Mouse (Mus musculus): ENCODE data around the gene Pyy. TPM values are rescaled to one million over a fixed set of nuclear protein-coding genes. Genes with fewer than 3 reads are reported as not detected.

Gene Pyy
- polyA plus RNA-seq (2012; ENCODE audit: insufficient read depth, insufficient read length, missing spikeins) = not detected in 2 replicates

DNA sequence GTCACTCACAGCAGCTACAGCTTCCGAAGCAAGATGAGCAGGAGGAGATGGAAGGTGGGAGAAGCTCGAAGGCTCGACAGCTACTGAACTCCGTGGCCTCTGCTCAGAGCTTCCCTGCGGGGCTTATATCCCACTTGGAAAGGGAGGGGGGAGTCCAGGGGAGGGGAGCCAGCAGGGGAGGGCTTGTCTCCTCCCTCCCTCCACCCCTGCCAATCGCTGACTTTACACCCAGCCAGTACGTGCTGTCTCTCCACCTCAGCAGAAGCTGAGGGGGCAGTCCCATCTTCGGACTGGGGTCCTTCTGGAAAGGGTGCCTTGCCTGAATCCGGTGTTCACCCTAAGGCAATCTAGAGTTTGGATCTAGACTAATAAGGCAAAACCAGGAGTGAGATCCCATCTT lies at the start of gene Pyy:
Gene Pyy (minus strand): TSS at position 101 of the 400 bp plus-strand sequence.
- no peaks in the 10 kb centered on the region for H3K4me1 ChIP-seq (ENCODE audit: control insufficient read depth, insufficient read depth, insufficient read length, low read length)
- no peak within 1 kb of the TSS for H3K27ac ChIP-seq (replicated peaks; ENCODE audit: low read depth, low read length)
- H3K4me3 ChIP-seq (ENCODE audit: insufficient read depth, low read depth, low read length) = no peak within 1 kb of the TSS

DNA sequence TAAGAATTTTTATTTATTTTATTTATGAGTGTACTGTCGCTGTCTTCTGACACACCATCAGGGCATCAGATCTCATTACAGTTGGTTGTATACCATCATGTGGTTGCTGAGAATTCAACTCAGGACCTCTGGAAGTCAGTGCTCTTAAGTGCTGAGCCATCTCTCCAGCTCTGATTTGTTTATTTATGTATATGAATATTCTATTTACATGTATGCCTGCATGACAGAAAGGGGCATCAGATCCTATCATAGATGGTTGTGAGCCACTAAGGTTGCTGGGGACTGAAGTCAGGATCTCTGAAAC lies 49.1 kb upstream of the Pyy start:
- Histone ChIP-seq H3K27ac (replicated peaks; ENCODE audit: low read depth, low read length) (no peak overlapping the region), H3K4me3 (ENCODE audit: insufficient read depth, low read depth, low read length) (no peak overlapping the region), H3K4me1 (ENCODE audit: control insufficient read depth, insufficient read depth, insufficient read length, low read length) (no peaks in the 10 kb centered on the region; the same call in 1 of the 2 replicates)

DNA sequence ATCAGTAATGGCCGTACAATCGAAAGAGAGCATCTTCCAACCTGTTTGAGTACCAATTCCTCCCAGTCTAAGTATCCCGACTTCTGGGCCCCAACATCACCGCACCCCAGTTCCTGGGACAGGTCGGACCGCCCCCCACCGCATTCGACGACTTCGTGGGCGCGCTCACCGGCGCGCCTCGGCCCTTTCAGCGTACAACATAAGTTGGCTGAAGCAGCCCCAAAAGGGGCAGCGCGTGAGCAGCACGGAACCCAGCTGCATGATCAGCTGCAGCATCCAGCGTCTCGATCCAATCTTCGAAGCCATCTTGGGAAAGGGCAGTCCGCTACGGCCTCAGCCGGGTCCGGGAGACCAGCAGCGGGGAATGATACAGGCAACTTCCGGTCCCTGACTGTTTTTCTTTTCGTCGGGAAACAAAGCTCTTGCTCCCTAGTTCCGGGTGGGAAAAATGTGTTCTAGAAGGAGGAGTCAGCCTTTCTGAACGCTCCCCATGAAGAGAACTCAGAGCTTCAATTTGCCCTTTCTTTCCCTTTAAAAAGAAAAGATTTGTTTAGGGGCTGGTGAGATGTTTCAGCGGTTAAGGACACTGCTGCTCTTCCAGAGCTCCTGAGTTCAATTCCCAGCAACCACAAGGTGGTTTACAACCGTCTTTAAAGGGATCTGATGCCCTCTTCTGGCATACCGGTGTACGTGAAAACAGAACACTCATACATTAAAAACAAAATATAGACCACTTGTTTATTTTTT lies 48.6 kb upstream of the Pyy start, which contains the start of gene Tmem101:
Gene Tmem101 (minus strand): TSS at position 366 of the 747 bp plus-strand sequence.
- Histone ChIP-seq H3K4me3 (ENCODE audit: insufficient read depth, low read depth, low read length) (peak within 1 kb of the TSS; percentile 85), H3K4me1 (ENCODE audit: control insufficient read depth, insufficient read depth, insufficient read length, low read length) (no peaks in the 10 kb centered on the region; the same call in 1 of the 2 replicates), H3K27ac (replicated peaks; ENCODE audit: low read depth, low read length) (no peak within 1 kb of the TSS)

DNA sequence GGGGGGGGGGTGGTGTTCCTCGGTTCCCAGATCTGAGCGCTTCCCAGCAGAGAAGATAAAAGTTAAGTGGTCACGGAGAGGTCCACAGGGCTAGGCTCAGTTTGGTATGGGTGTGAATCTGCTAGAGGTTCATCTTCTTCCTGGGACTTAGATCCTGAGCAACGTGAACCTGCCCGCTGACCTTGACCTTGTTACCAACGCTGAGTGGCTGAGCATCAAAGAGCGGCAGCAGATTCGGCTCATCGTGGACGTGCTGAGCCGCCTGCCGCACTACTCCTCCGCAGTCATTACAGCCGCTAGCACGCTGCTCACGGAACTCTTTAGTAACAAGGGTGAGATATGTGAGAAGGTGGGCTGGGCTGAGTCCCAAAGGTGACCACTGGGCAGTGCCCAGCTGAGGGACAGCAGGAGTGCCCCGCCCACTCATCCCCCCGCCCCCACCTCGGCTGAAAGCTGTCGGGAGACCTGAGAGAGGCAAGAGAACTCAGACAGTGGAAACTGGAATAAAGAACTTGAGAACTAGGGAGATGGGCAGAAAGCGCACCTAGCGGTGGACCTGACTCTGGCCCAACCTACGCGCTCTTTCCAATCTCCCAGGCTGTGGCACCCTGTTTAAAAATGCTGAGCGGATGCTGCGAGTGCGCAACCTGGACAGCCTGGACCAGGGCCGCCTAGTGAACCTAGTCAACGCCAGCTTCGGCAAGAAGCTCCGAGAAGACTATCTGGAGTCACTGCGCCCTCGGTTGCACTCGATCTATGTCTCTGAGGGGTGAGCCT lies 39.8 kb upstream of the Pyy start:
- Histone ChIP-seq H3K27ac (replicated peaks; ENCODE audit: low read depth, low read length) (no peak overlapping the region), H3K4me3 (ENCODE audit: insufficient read depth, low read depth, low read length) (no peak overlapping the region), H3K4me1 (ENCODE audit: control insufficient read depth, insufficient read depth, insufficient read length, low read length) (no peaks in the 10 kb centered on the region; the same call in 1 of the 2 replicates)

DNA sequence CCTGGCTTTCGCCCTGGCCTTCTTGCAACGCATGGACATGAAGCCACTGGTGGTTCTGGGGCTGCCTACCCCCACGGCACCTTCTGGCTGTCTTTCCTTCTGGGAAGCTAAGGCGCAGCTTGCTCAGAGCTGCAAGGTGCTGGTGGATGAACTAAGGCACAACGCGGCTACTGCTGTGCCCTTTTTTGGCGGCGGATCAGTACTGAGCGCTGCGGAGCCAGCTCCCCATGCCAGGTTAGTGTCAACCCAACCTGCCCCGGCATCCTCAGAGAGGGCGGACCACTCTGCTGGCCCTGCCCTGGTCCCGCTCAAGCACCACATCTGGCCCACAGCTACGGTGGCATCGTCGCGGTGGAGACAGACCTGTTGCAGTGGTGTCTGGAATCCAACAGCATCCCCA lies 38.9 kb upstream of the Pyy start:
- H3K27ac ChIP-seq (replicated peaks; ENCODE audit: low read depth, low read length) = no peak overlapping the region
- no peak overlapping the region for H3K4me3 ChIP-seq (ENCODE audit: insufficient read depth, low read depth, low read length)
- no peaks in the 10 kb centered on the region; the same call in 1 of the 2 replicates for H3K4me1 ChIP-seq (ENCODE audit: control insufficient read depth, insufficient read depth, insufficient read length, low read length)

DNA sequence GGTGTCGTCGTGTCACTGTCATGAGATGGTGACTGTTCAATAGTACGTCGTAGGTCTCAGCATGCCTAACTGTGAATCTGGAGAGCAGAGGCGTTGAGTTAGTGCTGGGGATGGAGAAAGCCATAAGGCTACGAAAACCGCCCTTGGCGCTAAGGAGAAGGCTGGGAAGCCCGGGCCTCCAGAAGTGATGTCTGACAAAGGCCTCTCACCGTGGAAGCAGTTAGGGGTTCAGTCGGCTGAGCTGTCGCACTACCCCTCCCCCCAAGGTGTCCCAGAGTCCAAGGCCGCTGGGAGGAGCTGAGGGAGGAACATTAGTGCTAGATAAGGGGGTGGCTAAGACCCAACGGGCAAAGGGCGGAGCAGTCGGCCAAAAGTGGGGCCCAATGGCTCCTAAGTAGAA lies 38.4 kb upstream of the Pyy start:
- H3K4me1 ChIP-seq (ENCODE audit: control insufficient read depth, insufficient read depth, insufficient read length, low read length) = no peaks in the 10 kb centered on the region; the same call in 1 of the 2 replicates
- no peak overlapping the region for H3K27ac ChIP-seq (replicated peaks; ENCODE audit: low read depth, low read length)
- peak overlapping the region; percentile 19; the same call in 1 of the 2 replicates for H3K4me3 ChIP-seq (ENCODE audit: insufficient read depth, low read depth, low read length)

DNA sequence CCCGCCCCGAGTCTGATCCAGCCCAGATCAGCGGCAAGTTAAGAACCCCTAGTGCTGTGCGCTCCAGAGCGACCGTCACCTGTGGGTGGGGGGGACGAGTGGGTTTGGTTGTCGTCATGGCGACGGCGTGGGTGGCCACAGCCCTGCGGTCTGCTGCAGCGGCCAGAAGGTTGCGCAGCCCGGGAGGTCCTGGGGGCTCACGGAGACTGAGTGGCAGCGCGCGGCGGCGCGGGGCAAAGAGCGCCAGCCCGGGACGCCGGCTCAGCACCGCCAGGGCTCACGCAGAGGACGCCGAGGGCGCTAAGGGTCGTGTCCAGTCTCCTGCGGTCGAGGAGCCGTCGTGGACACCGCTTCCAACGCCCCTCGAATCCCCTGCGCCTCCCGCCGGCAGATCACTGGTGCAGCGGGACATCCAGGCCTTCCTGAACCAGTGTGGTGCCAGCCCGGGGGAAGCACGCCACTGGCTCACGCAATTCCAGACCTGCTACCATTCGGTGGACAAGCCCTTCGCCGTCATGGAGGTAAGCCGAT lies 37.9 kb upstream of the Pyy start, which contains the start of gene Nags:
Gene Nags (plus strand): TSS at position 43 of the 531 bp plus-strand sequence.
- H3K4me1 ChIP-seq (ENCODE audit: control insufficient read depth, insufficient read depth, insufficient read length, low read length) = no peaks in the 10 kb centered on the region; the same call in 1 of the 2 replicates
- no peak within 1 kb of the TSS for H3K27ac ChIP-seq (replicated peaks; ENCODE audit: low read depth, low read length)
- peak within 1 kb of the TSS; percentile 19; the same call in 1 of the 2 replicates for H3K4me3 ChIP-seq (ENCODE audit: insufficient read depth, low read depth, low read length)

DNA sequence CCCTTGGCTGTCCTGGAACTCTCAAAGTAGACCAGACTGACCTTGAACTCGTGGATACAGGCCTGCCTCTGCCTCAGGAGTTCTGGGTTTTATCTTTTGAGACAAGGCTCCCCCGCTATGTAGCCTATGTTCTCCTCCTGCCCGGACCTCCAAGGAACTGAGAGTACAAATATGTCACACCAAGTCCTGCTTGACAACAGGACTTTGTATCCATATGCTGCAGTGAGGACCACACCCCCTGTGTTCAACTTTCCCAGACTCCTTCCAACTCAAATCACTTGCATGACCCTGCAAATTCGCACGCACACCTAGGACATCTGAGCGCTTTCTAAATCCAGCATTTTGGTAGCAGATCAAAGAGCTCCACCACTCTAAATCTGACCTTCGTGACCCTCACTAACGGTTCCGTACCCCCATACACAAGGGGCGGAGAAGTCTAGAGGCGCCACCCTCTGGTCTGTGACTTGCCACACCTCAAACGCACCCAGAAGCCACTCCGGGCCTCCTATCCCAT lies 37.4 kb upstream of the Pyy start:
- H3K27ac ChIP-seq (replicated peaks; ENCODE audit: low read depth, low read length) = no peak overlapping the region
- H3K4me1 ChIP-seq (ENCODE audit: control insufficient read depth, insufficient read depth, insufficient read length, low read length) = no peaks in the 10 kb centered on the region; the same call in 1 of the 2 replicates
- no peak overlapping the region for H3K4me3 ChIP-seq (ENCODE audit: insufficient read depth, low read depth, low read length)

DNA sequence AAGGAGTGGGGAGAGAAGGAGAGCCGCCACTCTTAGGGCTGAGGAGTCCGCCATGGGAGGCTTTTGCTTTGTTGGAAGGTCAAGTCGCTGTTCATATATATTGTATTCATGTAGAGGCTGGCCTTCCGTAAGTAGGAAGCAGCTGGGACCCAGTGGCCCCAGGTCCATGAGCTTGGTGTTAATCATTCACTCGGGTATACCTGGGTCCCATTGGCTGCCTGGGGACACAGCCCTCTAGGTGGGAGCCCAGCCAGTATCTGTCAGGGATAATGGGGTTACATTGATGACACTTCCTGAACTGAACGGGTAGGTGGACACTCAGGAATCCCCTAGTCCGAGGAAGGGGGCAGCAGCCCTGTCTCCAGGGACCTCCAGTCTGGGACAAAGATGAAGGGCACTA lies 34.7 kb upstream of the Pyy start:
- Histone ChIP-seq H3K4me1 (ENCODE audit: control insufficient read depth, insufficient read depth, insufficient read length, low read length) (no peaks in the 10 kb centered on the region; the same call in 1 of the 2 replicates), H3K27ac (replicated peaks; ENCODE audit: low read depth, low read length) (no peak overlapping the region)

DNA sequence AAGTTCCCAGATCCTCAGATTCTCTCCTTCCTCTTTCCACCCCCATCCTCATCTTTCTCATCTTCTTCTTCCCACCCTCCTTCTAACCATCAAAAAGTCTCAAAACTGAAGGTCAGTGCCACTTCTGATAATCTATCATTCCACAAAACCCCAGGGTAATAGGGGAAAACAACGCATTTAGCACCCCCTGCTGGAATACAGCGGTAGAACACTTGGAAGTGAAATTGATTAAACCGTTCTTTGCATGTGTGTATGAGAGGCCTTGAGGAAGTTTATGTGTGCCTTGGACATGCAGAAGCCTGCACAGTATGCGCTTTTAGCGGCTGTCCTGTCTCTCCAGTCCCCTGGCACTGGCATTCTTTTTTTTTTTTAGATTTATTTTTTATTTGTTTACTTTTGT lies 32.9 kb upstream of the Pyy start:
- no peak overlapping the region for H3K27ac ChIP-seq (replicated peaks; ENCODE audit: low read depth, low read length)
- H3K4me3 ChIP-seq (ENCODE audit: insufficient read depth, low read depth, low read length) = no peak overlapping the region
- no peaks in the 10 kb centered on the region for H3K4me1 ChIP-seq (ENCODE audit: control insufficient read depth, insufficient read depth, insufficient read length, low read length)

More for the DNA sequence above, 34.7 kb upstream of the Pyy start:
- H3K4me3 ChIP-seq (ENCODE audit: insufficient read depth, low read depth, low read length) = no peak overlapping the region

DNA sequence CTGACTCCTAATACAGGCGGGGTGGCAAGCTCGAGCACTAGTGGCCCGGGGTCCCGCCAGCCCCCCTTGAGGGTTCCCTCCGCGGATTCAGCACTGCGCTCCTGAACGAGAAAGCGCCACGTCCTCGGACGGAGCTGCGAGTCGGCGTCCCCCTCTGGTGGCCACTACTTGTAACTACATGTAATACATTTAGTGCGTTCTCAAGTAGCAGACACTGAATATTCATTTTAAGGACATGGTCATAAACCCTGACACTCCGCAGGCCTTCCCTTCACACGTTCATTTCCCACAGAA lies 30.8 kb upstream of the Pyy start:
- Histone ChIP-seq H3K4me3 (ENCODE audit: insufficient read depth, low read depth, low read length) (no peak overlapping the region), H3K4me1 (ENCODE audit: control insufficient read depth, insufficient read depth, insufficient read length, low read length) (no peaks in the 10 kb centered on the region), H3K27ac (replicated peaks; ENCODE audit: low read depth, low read length) (no peak overlapping the region)

DNA sequence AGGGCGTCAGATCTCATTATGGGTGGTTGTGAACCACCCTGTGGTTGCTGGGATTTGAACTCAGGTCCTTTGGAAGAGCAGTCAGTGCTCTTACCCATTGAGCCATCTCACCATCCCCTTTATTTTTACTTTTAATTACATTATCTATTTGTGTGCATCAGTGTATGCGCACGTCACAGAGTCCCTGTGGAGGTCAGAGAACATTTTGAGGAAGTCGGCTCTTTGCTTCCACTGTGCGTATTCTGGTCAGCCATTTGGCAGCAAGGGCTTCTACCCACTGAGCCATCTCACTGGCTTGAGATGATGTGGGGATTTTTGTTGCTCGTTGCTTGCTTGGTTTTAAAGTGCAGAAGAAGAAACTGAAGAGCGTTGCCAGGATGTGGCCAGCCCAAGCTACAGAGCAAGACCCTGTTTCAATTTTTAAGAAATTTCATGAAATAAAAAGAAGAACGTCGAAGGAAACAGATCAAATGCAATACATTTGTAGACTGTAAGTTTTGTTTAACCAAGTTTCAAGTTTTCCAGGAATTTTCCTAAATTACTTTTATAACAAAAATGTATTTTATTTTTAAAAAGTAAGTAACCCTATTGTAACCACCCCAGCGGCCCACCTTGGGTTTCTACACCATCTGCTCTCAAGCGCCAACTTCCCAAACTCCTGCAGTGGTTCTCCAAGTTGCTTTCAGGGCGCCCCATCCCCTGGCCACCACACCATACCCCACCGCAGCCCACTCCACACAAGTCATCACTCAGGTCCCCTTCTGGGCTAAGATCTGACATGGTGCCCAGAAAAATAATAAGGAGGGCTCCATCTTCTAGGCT lies 30.2 kb upstream of the Pyy start:
- no peak overlapping the region for H3K27ac ChIP-seq (replicated peaks; ENCODE audit: low read depth, low read length)
- H3K4me1 ChIP-seq (ENCODE audit: control insufficient read depth, insufficient read depth, insufficient read length, low read length) = no peaks in the 10 kb centered on the region
- H3K4me3 ChIP-seq (ENCODE audit: insufficient read depth, low read depth, low read length) = no peak overlapping the region

DNA sequence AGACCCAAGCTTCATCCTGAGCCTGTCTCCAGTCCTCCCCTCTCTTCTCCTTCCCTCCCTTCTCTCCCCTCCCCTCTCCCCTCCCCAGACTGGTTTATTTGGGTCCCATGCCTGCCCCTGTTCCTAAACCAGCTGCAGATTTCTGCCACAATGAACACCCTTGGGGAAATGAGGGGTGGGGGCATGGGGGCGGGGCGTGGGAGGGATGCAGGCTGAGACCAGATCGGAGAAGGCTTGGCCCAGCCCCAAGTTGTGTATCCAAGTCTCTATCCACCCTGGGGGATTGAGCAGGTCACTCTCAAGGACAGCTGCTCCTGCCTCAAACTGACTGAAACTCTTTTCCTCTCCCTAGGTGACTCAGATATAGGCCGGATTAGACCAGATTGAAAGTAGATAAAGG lies 26.9 kb upstream of the Pyy start:
- H3K27ac ChIP-seq (replicated peaks; ENCODE audit: low read depth, low read length) = no peak overlapping the region
- H3K4me1 ChIP-seq (ENCODE audit: control insufficient read depth, insufficient read depth, insufficient read length, low read length) = no peaks in the 10 kb centered on the region
- no peak overlapping the region for H3K4me3 ChIP-seq (ENCODE audit: insufficient read depth, low read depth, low read length)

DNA sequence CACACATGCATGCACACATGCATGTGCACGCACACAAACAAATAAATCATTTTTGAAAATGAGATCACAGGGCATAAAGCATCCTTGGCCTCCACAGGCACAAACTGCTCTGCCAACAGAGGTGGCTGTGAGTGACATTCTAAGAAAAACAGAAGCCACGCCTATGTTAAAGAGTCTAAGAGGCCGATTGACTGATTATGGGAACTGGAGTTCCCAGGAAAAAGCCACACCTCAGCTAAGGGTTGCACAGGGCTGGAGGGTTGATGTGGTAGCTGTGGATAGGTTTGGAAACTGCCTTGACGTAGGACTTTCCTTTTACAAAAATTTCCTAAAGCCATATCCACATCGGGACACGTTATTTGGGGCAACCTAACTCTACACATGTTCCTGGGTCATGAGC lies 9.8 kb upstream of the Pyy start:
- H3K27ac ChIP-seq (replicated peaks; ENCODE audit: low read depth, low read length) = no peak overlapping the region
- H3K4me1 ChIP-seq (ENCODE audit: control insufficient read depth, insufficient read depth, insufficient read length, low read length) = no peaks in the 10 kb centered on the region

DNA sequence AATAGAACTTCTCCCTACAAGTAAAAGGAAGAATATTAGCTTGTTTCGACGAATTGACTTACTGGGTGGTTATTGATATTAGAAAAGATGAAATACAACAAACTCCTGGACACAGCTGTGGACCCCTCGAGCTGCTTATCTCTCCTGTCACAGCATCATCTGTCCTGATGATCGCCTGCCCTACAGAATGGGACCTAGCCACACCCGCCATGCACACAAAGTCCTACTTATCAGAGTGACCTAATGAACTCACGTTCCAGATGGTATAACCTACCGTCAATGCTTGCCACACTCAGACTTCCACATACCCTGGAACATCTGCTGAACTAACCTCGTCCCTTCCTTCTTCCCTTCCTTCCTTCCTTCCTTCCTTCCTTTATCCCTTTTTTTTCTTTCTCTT lies 8.6 kb upstream of the Pyy start:
- H3K4me1 ChIP-seq (ENCODE audit: control insufficient read depth, insufficient read depth, insufficient read length, low read length) = no peaks in the 10 kb centered on the region
- no peak overlapping the region for H3K27ac ChIP-seq (replicated peaks; ENCODE audit: low read depth, low read length)
- H3K4me3 ChIP-seq (ENCODE audit: insufficient read depth, low read depth, low read length) = no peak overlapping the region

More for the DNA sequence above, 9.8 kb upstream of the Pyy start:
- no peak overlapping the region for H3K4me3 ChIP-seq (ENCODE audit: insufficient read depth, low read depth, low read length)

Data from brown adipose tissue, adult 24 weeks (tissue).